Mouse (Mus musculus): ENCODE measurements at regions not wholly inside any gene's neighbourhood (a gene's known extent, or its start where the extent isn't known, plus 50 kb on each side); places are given as distances from the start of the nearest gene placed in this dataset.

DNA sequence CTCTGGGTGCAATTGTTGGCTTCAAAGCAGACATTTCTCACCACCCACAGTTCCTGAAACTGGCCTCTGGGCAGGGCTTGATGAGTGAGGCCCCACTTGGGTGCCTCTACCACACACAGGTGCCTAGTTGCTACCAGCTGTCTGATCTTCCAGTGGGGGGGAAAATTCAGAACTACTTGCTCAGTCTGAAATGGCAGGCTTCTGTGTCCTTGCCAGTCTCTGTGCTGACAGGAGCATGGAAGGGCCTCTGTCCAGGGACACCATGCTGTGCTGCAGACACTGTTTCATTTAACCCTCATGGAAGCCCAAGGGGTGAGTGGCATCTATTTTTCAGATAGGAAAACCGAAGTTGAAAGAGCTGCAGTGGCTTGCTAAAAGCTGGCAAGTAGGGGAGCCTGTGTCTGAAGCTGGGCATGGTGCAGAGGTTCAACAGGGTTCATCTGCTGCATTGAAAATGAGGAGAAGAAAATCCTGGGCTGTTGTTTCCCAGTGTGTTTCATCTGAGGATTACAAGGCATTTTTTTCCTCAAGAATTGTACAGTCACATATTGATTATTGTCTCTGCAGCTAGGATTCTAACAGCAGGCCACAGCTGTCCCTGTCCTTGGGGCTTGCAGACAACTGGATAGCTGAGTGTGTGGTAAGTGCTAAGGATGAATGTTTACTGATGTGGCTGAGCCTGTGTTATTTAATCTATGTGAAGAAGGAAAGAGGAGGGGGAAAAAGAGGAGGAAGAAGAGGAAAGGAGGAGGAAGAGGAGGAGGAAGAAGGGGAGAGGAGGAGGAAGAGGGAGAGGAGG is 78.4 kb upstream of the Gadd45a start:
- no peak for TF ChIP-seq CTCF (IDR thresholded peaks at IDR 0.05; ENCODE audit: borderline replicate concordance, insufficient read depth, low read length)
- no peak for TF ChIP-seq POLR2A (IDR thresholded peaks at IDR 0.05; ENCODE audit: low read depth, low read length)

Data from embryonic fibroblast, embryonic 13.5 days (primary cell).